Mouse (Mus musculus) lung, postnatal 4 days (tissue): ENCODE measurements around the gene Olfr1016.

Experiments
- DNase-seq, 2 experiments: peaks; one replicate each; pipeline ENCODE4 v3.0.0; 2021

Gene Olfr1016

DNA sequence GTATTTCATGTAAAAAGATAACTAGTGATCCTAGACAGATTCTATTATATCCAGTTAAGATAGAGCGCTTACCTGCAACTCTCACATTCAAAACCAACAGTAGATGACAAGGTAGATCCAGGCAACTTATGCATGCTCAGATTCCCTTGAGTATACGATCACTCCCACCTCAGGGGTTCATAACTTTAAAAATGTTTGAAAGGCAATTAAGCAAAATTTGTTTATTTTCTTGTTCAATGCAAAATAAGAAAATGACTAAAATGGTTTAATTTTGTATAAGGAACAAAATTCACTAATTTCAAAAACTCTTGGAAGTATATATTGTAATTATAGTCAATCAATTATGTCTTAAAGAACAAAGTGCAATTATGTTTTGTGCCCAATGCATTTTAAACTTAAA is at the start of gene Olfr1016:
Gene Olfr1016 (minus strand): TSS at position 101 of the 400 bp plus-strand sequence.
- no peak for DNase-seq

- no peak for DNase-seq
Observed at GRCm38 (mm10) chr2:85846730-85847129, 44.4 kb upstream of the Olfr1016 start, which contains the start of gene Olfr1020. Gene Olfr1020 (plus strand): TSS chr2:85847030.

DNA sequence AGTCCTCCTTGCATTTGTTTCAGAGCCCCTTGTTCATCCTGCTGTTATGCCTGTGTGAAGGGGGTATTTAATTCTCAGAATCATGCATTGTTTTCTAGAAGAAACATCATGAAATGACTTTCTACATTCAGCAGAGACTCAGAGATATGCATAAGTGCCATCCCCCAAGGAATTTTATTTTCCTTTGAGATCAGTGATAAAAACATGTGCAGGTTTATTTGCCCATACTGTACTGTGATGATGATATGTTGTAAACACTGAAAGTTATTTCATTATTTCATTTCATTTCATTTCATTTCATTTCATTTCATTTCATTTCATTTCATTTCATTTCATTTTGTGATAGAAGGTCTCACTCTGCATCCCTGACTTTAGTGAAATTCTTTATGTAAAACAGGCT is 43.0 kb upstream of the Olfr1016 start, which contains the start of gene Olfr1019:
Gene Olfr1019 (minus strand): TSS at position 101 of the 400 bp plus-strand sequence.
- DNase-seq: no peak

DNA sequence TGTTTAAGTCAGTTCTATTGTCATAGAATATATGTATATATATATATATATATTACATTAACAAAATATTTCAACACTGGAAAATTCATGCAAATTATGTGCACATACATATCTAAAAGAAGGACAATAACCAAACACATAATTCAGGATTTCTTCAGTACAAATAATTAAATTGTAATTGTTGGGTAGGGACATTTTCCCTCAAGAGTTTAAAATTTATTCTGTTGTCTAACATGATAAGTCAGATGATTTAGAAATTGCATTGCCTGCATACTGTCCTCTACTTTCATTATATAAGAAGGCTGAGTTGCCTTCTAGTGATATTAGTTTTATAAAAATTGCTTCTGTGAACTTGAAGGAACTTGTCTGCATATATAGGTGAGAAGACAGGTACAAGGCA is 15.8 kb upstream of the Olfr1016 start, which contains the start of gene Olfr1018:
Gene Olfr1018 (plus strand): TSS at position 301 of the 400 bp plus-strand sequence.
- DNase-seq: no peak

DNA sequence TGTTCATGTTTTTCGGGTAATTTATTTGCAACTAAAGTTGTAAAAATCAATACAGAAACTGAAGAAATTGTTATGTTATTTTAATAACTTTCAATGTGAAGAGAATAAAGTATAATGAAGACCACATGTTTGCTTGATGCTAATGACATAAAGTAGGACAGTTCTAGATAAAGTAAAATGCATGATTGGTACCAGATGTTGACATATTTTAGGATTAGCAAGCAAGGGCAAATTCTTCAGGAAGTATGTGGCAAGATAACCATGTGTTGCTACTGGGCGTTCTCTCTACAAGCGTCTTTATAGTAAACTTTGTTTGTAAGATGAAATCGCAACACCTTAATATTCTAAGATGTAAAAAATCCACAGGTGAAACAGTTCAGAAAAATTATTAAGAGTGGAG is 2.2 kb upstream of the Olfr1016 start:
- no peak for DNase-seq

DNA sequence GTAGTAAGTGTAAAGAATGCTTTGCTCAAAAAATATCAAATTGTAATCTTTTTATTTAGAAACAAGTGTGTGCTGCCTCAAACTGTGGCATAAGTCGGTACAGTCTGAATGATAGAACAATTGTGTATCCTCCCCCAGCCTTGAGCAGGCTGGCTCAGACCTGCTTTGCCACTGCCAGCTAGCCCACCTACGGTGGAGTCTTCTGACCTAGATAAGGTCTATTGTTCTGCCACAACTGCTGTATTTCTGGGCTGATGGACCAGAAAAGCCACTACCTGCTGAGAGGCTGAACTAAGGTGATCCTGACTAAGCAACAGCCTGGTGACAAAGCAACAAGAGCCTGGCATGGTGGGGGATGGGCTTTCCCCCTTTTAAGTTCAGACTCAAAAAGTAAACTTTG is 10.0 kb downstream of the Olfr1016 start:
- DNase-seq: no peak

DNA sequence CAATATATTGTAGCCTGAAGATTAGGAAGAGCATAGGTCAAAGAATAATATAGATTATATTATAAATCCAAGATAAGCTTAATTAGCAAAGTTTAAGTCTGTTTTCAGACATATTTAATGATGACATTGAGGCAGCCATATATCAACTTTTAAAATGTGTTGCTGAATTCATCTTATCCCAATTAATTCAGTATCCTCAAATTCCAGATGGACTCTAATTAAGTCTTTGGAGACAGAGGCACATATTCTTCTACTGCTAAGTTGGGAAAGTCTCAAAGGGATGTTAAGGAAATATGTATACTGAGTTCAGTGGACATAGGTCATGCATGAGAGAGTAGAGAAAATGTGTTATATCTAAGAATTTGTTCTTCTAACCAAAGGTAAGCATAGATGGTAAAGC is 20.6 kb downstream of the Olfr1016 start, which contains the start of gene Olfr1015:
Gene Olfr1015 (plus strand): TSS at position 301 of the 400 bp plus-strand sequence.
- no peak for DNase-seq

GRCm38 (mm10) chr2:85772413-85772812 is 29.9 kb downstream of the Olfr1016 start, which contains the start of gene Olfr1014:
Gene Olfr1014 (plus strand): TSS chr2:85772713.
- DNase-seq: no peak

GRCm38 (mm10) chr2:85766798-85767197 is 35.5 kb downstream of the Olfr1016 start, which contains the start of gene Olfr1013:
Gene Olfr1013 (plus strand): TSS chr2:85767098.
- DNase-seq: no peak

DNA sequence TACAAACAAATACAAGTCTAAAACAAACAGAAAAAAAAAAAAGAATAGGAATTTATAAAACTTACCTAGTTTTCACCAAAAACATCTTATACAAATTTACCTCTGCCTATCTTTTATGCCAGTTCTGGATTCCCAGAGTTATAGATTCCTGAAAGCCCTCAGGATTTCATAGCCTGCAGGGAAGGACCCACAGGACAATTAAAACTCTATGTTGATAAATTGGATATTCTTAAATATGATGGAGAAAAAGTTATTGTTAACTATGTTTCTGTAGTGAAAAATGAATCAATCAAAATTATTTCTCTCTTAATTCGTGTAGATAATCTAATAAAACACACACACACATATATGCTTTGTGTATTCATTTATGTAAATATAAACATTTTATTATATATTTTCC is 39.7 kb downstream of the Olfr1016 start, which contains the start of gene Olfr1012:
Gene Olfr1012 (minus strand): TSS at position 101 of the 400 bp plus-strand sequence.
- DNase-seq: no peak

DNA sequence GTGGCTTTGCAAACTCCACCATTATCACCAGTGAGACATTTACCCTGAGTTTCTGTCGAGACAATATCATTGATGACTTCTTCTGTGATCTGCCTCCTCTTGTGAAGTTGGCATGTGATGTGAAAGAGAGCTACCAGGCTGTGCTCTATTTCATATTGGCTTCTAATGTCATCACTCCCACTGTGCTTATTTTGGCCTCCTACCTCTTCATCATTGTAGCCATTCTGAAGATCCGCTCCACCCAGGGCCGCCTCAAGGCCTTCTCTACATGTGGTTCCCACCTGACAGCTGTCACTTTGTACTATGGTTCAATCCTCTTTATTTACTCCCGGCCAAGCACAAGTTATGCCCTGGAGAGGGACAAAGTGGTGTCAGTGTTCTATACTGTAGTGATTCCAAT is 48.5 kb downstream of the Olfr1016 start:
- DNase-seq: no peak
